Mouse (Mus musculus) heart, adult 8-10 months (tissue): ENCODE results near the gene Arhgap22. TPM values are rescaled to one million over a fixed set of nuclear protein-coding genes. Genes with fewer than 3 reads are reported as not detected.

ENCODE experiments used
- DNase-seq: peaks from one replicate; pipeline ENCODE4 v3.0.0; 2022; ENCODE audit warnings: low spot score
- total RNA-seq, 4 experiments: library from RNA; stranded (reverse); gene quantifications; 2 replicates each; pipeline ENCODE4 v1.2.4; 2022

Gene Arhgap22
- total RNA-seq = 1 to 10 TPM in 3 of 4 experiments, under 1 TPM in 1; 0.65 to 2.4 (median 1.2) TPM

DNA sequence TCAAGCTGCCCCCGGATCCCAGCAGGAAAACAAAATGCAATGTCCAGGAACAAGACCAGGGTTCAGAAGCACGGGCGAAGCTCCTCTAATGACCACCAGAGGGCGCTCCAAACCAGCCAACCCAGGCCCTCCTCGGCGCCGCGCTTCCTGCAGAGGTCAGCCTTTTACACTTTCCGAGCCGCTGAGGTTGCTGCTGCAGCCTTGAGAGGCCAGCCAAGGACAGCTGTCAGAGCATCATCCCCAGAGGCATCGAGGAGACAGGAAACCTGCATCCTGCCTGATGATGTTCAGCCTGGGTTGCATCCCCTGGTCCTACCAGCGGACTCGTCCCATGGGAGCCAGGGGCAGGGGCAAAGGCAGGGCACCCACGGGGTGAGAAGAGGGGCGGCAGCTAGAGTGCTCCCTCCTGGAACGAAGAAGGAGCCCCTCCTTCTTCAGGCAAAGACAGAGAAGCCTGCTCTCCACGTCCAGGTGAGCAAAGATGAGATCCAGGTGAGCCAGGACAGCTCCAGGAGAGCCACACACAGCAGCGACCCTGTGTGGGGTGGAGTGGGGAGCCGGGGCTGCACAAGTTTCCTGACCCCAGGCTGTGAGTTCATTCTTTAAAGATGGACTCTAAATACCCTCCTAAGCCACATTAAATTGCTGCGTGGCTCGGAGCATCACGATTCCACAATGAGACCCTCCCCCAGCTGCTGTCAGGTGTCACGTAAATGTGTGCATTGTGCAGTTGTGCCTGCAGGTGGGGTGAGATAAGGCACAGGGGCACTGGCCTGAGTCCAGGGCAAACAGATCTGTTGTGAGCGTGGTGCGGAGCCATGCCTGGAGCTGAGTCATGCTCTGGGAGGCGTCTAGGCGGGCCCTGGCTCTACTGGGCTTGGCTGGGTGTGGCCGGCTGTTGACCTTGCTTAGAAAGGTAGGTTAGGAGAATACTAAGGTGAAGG lies at the start of gene Arhgap22:
Gene Arhgap22 (plus strand): TSS at position 204 of the 944 bp plus-strand sequence.
- peak; percentile 82 for DNase-seq

DNA sequence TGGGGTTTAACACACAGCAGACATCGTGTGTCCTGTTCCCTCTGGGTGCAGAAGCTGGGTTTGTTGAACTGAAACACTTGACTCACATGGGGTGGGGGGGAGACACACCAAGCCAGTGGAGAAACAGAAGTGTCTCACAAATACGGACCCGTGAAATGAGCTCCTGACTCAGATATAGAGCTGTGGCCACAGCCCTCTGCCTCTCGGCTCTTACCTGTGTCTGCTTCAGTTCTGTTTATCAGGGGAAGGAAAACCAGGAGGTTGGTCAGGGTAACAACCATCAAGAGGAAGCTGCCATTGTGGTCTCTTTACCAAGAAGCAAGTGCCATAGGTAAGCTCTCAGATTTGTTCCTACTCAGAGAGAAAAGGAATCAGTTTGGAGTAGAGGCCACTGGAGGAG lies 45.1 kb upstream of the Arhgap22 start:
- DNase-seq = no peak

DNA sequence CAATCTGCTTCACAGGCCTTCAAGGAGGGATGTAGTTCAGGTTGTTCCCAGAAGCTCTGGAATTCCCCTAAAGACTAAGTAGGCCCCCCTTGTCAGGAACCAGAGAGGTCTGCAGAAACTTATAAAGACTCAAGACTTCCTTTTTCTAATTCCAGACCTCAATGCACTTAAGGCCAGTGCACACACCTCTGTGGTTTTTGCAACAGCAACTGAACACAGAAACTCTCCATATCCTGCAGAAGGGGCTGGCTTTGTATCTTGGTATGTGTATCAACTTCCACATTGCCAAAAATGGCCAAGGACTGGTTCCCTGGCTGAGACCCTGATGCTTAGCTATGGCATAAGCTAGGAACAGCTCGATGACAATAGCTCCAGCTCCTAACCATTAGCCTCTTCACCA lies 41.9 kb upstream of the Arhgap22 start:
- no peak for DNase-seq

DNA sequence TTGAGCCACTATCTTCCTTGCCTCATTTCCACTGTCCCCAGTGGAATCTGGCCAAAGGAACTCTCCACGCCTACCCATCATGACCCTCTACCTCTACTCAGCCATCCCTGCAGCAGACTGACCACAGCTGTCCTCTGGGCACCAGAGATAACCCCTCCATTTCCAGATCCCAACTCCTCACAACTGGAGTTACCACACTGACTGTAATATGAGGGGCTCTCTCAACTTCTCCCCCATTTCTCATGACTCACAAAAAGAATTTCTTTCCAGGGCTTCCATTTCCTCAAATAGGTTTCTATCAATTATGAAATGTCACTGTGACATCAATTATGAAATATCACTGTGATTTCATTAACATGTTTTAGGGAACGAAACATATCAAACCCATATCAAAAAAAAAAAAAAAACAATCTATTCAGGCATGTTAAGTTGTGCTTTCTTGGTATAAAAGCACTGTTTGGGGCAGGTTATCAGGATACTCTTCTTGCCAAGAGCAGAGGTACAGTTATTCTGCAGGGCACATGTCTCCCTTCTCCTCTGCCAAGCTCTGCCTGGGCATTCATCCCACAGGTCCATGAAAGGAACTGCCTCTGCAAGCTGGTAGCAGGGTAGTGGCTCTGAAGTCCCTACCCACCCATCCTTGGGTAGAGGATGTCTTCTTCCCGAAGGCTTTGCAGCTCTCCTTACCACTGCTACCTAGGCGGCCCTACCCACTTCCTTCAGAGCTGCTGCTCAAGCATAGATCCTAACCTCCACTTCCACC lies 38.6 kb upstream of the Arhgap22 start:
- peak; percentile 42 for DNase-seq

DNA sequence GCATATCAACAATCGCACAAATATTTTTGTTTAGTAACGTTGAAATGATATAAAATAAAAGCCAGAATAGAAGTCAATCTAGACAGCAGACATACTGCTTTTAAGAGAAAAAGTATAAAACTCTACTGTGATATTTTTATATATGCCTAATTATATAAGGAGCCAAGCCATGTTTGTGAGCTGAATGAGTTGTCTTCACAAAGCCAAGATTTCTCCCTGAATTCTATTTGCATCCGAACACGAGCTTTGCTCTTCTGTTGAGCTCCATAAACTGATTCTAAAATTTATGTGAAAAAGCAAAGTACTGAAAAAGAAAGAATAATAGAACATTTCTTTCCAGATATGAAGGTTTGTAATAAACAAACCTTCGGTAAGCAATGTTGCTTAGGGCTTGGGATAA lies 33.7 kb upstream of the Arhgap22 start:
- no peak for DNase-seq

DNA sequence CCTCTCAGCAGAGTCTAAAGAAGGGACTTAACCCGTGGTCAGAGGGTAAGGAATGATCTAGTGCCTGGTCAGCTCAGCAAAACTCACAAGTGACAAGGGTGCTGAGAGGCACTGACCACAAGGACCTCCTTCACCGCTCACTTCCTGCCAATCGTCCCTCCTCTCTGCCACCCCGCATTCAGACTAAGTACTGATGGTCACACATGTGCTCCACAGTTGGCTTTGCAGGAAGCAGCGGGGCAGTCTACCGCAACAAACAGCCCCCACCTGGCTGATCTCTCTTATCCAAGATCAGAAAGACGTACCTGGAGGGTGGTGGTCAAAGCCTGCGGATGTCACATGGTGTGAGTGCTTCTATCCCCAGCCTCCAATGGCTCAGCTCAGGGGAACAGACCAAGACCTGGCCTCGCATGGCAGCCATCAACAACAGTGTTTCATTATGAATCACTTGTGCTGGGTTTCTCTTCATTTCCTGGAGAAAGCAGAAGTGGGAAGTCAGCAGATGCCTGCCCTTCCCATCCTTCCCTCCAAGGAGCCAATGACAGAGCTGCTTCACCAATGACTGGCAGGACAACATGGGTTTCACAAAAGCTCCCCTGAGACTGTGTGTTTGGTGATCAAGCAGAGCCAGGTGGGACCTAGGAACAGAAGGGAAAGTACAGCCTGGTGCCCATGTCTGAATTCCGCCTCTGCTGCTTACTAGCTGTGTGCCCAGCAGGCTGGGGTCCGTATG lies 28.6 kb upstream of the Arhgap22 start, which contains the start of gene Wdfy4:
Gene Wdfy4 (minus strand): TSS at position 441 of the 733 bp plus-strand sequence.
- DNase-seq = peak; percentile 38

DNA sequence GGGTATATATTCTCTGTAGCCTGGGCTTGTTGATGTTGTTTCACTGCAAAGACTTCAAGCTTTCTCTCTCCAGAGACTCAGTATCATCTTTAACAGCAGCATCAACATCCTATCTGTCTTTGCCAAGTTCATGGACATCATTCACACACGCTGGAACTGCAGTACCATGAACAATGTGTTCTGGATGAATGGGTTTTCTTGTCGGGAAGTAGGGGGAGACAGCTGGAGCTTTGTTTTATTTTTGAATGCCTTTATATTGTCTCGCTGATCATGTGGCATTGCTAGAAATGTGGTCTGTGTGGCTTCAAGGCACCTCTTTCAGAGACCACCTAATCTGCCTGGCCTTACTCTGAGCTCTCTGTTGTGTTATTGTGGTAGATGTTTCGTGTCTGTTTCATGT lies 26.6 kb upstream of the Arhgap22 start:
- no peak for DNase-seq

DNA sequence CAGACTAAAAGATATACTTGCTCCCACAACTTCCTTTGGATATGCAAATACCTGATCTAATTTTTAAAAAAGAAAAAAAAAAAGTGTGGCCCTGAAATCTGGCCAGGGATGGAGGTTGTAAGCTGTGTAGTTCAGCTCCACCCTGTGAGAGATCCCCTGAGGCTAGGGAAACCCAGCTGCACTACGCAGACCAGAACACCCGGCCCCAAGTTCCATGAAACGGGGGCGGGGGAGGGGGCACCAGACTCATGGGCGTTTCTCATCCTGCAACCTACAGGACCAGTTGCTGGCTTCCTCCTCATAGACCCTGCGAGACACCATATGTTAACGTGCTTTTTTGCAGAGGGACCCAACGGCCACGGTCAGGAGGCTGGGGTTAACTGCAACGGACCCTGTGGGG lies 24.6 kb upstream of the Arhgap22 start:
- no peak for DNase-seq

DNA sequence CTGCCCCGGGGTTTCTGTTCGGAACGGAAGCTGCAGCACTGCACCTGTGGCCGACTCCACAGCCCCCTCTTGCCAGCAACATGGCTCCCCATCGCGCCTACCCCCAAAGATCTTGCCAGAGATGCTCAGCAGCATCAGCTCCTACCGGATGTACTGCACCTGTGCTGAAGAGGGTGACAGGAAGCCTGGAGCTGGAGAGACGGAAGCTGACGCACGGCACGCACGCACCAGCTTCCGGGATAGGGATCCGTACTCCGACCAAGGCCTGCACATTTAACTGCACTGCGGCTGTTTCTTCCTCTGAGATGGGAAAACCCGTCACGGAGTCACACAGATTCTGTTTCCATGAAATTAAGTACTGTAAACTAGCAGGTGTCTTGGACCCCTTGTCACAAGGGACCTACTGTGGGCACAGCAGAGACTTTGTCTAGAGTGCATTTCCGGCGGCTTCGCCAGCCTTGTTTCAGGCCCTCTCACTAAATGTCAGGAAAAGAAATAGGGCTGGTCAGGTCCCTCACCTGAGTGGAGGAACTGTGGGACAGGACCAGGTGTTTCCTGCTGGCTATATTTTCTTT lies 23.9 kb upstream of the Arhgap22 start:
- no peak for DNase-seq

DNA sequence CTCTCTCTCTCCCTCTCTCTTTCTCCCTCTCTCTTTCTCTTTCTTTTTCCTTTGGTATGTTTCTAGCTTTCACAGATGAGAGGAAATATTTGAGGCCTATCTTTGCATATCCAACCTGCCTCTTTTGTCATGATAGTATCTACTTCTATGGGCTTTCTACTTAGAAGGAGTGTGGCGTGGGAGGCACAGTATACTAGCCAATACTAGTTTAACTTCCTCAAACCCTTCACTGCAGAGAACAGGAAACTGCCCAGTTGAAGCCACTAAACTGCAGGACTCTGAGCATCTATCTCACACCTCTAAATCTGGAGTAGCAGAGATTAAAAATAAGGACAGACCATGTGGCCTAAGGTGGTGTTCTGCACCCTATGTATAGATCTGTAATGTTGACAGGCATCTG lies 23.2 kb upstream of the Arhgap22 start:
- DNase-seq = no peak

DNA sequence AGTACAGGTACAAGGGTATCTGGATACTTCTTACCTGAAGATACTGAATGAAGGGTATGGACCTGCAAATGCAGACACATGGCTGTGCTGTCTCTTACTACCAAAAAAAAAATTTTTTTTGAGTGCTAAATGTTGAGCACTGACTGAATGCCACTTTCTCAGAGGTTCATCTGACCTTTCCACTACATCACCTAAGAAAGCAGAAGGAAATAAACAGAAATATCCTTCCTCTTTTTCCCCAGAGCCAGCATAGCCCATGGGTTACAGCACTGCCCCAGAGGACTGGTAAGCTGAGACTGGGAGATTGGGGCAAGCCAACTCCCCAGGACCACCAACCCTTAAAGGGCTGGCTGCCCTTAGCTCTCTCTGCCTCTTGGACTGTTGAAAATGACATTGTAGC lies 20.1 kb upstream of the Arhgap22 start:
- DNase-seq = no peak

DNA sequence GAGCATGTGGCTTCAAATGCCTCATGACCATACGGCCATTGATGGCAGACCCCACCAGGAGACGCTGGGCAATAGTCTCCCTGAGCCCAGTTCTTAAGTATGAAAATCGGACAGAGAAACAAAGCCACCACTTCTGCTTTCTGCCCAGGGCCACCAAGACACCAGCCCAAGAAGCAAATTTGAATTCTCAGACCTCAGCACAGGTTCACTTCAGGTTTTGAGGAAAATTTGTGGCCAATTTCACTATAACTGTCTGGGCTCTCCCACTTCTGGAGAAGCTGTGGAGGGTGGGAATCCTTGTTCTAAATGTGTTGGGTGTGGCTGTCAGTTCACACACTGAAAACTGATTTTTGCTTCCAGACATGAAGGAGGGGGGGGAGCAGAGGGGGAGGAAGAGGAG lies 19.6 kb upstream of the Arhgap22 start:
- no peak for DNase-seq

DNA sequence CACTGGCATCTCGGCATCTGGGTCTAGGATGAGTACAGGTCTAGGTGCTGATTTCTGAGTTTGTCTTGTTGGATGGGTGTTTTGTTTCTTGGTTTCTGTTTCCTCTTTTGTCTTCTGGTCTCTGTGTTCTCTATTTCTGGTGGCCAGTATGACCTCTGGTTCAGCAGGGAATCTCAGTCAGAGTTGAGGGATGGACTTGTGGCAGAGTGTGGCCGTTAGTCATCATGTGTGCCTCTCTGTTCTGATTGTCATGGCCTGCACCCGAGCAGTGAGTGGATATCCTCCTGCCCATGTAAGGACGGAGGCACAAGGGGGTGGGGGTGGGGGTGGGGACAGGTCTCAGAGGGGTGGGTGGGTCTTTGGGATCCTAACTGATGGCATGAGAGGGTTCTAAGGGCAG lies 11.7 kb upstream of the Arhgap22 start:
- no peak for DNase-seq

DNA sequence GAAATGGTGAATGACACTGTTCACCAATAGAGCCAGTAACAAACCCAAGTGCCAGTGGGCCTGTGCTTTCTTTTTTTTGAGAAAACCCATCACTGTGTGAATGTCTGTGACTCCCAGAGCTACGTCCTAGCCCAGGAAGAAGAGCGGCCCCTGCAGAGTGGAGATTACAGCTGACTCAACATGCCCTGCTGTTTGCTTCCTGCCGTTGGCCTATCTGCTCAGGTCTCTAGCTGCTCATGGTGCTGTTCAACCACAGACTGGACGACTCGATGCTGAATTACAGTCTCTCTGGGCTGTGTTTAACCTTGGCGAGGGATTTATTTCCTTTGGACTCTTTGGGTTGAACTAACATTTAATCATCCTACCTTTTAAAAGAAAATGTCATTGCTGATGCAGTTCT lies 10.9 kb upstream of the Arhgap22 start:
- DNase-seq = no peak

DNA sequence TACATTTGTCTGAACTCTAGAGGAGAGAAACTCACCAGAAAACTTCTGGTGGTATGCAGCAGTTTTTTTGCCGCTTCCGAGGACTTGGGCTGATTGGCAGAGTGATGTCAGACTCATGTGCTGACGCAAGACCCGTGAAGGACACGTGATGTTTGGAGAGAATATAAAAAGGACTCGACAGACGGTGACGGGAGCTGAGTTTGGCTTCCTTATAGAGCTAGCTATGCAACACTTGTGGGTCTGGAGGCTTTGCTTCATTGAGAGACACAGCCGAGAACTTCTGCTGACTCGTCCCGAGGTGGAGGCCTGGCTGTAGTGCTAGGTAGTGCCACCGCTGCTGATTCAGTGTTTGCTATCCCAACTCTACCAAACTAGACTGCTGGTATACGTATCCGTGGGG lies 10.0 kb upstream of the Arhgap22 start:
- DNase-seq = no peak

DNA sequence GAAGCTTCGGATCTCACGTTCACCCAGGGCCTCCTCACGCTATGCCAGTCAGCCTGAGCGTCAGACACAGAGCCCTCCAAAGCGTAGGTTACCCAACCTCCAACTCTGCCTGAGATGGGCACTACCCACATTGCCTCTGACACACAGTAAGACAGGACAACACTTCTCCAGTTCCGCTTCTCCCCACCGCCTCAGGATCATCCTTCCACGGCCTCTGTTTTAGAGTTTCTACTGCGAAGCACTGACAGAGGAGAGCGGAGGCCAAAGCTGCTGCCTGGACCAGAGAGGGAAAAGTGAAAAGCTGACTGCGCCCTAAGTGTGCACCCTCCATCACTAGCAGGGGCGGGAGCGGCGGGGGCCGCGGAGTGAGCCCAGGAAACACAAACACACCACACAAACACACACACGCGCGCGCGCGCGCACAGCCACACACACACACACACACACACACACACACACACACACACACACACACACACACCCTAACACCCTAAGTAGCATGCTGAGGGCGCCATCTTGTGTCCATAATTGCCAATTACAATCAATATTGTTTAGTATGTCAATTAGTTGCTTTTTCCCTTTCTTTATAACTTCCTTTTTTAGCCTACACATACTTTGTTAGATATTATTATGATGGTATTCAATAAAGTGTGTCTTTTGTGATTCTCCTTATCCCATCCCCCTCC lies 8.4 kb upstream of the Arhgap22 start:
- DNase-seq = no peak

DNA sequence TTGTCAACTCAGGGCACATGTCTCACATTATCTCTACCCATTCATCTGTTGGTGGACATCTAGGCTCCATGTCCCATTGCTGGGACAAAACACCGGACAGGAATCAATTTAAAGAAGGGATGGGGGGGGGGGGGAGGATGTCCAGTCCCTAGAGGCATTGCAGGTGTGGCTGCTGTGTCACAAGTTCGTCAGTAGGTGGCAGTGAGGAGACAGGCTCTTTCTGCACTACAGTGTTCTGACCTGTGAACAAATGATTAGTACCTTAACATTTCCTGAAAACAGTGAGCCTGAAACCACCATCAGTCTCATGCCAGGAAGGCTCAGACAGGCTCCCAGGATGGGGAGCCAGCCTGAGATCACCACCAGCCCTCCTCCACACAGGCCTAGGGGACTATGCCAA lies 6.8 kb upstream of the Arhgap22 start:
- no peak for DNase-seq

DNA sequence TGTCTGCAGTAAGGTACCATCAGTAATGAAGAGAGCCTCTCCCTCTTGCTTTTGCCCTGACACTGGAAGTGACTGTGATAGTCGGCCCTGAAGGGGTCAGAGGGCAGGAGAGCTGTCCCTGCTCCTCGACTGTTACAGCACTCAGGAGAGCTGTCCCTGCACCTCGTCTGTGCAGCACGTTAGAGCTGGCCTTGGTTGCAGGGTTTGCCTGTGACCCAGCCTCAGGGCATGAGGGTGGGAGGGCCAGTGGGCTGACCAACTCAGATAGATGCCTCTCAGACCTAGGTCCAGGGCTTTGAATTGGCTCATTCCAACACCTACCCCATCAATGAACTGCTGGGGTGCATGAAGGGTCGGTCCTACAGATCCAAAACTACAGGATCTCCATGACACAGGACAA lies 5.5 kb upstream of the Arhgap22 start:
- DNase-seq = no peak

DNA sequence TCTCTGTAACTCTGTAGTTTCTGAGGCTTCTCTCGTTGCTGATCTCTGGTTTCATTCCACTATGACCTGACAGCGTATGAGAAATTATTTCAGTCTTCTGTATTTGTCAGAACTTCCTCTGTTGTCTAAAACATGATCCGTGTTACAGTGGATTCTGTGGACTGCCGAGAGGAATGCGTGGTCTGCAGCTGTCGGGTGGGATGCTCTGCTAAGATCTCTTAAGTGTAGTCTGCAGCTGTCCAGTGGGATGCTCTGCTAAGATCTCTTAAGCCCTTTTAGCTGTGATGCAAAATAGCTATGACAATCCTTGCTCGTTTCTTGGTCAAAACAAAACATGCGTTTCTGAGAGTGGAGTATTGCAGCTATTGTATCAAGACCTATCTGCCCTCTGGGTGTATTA lies 3.0 kb upstream of the Arhgap22 start:
- DNase-seq = no peak

DNA sequence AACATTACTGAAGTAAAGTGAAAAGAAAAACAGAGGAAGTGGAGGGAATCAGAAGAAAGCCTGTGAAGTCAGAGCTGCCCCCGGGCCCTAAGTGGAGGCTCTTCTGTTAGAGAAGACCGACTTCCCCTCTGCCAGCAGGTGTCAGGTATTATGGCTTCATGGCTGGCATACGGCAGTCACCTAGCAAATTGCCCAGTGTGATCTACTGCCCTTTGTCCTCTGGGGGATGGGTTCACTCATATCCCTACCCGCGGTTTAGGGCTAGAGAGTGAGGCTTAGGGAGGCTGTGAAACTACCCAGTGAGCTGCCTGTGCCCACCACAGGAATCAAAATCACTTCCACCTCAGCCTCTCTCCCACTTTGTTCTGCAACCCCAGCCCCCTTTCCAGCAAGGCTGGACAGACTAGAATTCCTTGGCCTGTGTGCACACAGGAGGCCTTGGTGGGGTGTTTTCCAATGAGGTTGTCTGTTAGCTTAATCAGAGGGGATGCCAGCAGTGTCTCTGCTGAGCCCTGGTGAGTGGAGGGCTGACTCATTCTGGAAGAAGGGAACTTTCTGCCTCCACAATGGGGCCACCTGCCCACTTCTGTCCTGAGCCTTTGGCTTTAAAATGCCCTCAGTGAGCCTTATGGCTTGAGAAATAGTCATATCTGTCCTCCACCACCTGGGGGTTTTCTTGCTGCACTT lies 1.4 kb upstream of the Arhgap22 start:
- no peak for DNase-seq

DNA sequence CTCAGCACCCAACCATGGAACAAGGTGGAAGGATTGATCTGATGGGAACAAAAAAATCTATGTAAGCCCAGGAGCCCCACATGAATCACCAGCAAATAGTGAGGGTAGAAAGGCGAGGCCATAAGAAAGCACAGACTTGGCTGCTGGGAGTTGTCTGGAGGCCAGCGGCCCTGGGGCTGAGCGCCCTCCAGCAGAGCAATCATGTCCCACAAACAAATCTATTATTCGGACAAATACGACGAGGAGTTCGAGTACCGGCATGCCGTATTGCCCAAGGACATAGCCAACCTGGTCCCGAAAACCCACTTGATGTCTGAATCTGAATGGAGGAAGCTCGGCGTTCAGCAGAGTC lies 892 bp upstream of the Arhgap22 start:
- no peak for DNase-seq
